Mouse (Mus musculus) Muller cell, postnatal 12 days (primary cell): Measurements from ENCODE around the gene Olfr380.

Experiments
- DNase-seq: peaks from one replicate; pipeline ENCODE4 v3.0.0-alpha.2; 2015; ENCODE audit errors: inconsistent ontology term

The Olfr380 gene

DNA sequence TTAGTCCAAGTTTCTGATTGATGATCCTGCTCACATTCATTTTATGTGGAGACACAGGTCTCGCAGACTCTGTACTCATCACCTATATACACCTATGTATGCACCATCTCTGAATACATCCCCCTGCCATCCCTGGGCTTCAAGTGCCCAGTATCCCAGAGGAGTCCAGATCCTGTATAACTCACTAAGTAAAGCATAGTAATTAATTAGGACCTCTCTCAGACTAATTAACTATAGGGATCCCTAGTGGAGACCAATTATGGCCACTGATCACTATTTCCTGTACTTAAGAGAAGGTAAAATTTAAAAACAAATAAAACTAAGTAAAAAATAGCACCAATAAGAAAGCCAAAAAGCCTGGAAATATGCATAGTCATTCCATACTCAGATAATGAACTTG, at the start of gene Olfr380:
Gene Olfr380, minus strand, starts transcription at position 101 of the 400 bp plus-strand sequence.
- no peak for DNase-seq

DNA sequence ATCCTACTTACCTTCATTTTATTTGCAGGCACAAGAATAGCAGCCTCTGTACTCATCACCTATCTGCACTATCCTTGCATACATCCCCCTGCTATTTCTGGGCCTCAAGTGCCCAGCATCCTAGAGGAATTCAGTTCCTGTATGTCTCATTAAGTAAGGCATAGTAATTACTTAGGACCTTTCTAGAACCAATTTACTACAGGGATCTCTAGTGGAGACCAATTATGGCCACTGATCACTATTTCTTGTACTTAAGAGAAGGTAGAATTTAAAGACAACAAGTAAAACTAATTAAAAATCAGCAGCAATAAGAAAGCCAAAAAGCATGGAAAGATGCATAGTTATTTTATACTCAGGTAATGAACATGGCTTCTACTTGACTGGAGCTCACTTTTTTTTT, 34.2 kb upstream of the Olfr380 start, which contains the start of gene Olfr381:
Gene Olfr381, minus strand, starts transcription at position 101 of the 400 bp plus-strand sequence.
- DNase-seq: no peak

DNA sequence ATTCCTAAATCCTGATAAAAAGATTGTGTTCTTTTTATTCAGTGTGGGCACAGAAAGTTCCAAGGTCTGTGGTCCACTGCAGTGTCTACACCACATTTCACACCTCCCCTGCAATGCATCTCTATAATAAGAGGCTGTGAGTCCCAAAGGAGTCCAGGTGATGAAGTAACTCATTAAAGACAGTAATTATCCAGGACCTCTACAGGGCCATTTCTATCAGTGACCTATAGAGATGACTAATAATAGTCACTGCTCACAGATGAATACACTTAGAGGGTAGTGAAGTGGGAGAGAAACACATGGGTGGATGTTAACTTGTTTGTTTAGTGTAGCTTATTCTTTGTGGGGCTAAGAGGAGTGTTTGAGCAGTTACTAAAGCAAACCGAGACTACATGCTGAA, 28.9 kb downstream of the Olfr380 start, which contains the start of gene Olfr378:
Gene Olfr378, minus strand, starts transcription at position 101 of the 400 bp plus-strand sequence.
- no peak for DNase-seq
